Mouse (Mus musculus) layer of hippocampus, adult 11-12 months (tissue): Measurements from ENCODE around the gene Serpinb2.

ENCODE experiments used
- DNase-seq: peaks from one replicate; pipeline ENCODE4 v3.0.0; 2022; ENCODE audit warnings: low spot score

Serpinb2 gene

DNA sequence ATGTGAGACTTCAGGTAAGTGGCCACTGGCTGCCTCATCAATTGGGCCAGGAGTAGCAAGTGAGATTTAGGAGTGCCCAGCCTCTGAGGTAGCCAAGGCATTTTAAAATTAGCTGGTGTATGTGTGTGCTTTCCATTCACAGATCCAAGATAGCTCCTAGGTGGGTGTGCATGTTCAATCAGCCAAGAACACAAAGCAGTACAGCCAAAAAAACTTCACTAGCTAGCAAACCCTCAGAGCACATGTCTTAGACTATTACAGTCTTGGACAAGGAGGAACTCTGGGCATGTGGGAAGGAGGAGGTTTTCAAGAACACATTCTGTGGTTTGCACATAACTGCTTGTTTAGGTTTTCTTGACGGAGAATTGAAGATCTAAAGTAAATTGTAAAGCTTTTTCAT is 70.0 kb downstream of the Serpinb2 start:
- peak; percentile 18 for DNase-seq

GRCm38 (mm10) chr1:107582900-107583299 is 71.7 kb downstream of the Serpinb2 start:
- DNase-seq: no peak

DNA sequence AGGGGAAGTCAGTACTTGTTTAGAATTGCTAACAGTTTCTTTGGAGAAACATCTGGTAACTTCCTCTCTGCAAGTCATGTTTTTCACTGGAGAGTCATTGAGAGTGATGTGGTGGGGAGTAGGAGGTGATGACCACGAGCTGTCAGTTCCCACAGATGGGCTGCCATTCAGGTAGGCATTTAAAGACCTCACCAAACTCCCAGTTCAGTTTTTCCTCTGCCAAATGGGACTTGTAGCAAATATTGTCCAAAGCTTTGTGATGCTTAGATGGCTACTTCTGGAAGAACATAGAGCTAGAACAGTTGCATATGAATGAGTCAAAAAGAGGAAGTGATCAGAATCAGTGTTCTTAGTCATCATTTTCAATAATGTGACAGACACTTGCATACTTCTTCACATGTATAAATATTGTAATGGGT is 72.7 kb downstream of the Serpinb2 start:
- DNase-seq: no peak

DNA sequence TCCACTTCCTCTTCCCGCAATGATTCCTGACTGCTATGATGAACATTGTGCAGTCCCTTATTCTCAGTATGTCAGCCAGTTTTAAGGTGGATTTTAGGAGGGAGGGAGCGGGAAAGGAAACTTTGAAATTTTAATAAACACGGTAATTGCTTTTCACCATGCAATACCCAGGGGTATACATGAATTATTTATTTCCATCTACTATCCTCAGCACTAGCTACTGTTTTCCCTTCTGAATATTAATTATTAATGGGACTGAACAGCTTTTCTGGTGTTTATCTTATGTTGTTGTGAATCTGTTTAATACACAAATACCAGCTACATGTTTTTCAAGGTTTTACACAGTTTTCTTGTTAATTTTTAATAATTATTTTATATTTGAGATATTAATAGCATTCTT is 73.7 kb downstream of the Serpinb2 start:
- DNase-seq: no peak
